Mouse (Mus musculus) liver, embryonic 14.5 days (tissue): ENCODE results near the gene Rapgef6. TPM values are rescaled to one million over a fixed set of nuclear protein-coding genes. Genes with fewer than 3 reads are reported as not detected.

ENCODE experiments used
- ATAC-seq: fragments of 200-750 bp; cut with Nextera tagmentation; 2 replicates; pipeline ENCODE4 v1.8.0; 2017; ENCODE audit warnings: moderate number of reproducible peaks, mild to moderate bottlenecking, moderate library complexity; ENCODE audit not compliant: insufficient read depth
- DNase-seq, 3 experiments: peaks; one replicate each; pipeline ENCODE4 v3.0.0-alpha.2; 2012 to 2013; ENCODE audit warnings: low read depth in 3 of 3, low spot score in 3 of 3
- H3K27ac ChIP-seq: fragments of 300-500 bp; sonication (generic); 2 replicates; pipeline ENCODE4 v1.5.1; 2014; ENCODE audit warnings: moderate library complexity, mild to moderate bottlenecking, control low read depth, inconsistent platforms
- H3K27me3 ChIP-seq: fragments of 300-500 bp; sonication (generic); 2 replicates; pipeline ENCODE4 v1.6.1; 2014; ENCODE audit warnings: mild to moderate bottlenecking, low read length, moderate library complexity; ENCODE audit not compliant: control insufficient read depth, insufficient read depth
- H3K36me3 ChIP-seq: fragments of 300-500 bp; sonication (generic); replicated peaks from 2 replicates; pipeline ENCODE4 v1.6.1; 2014; ENCODE audit warnings: low read depth; ENCODE audit not compliant: control insufficient read depth, insufficient read depth
- H3K4me1 ChIP-seq, 2 experiments: fragments of 200-500 bp in 1 of 2; fragments of 300-500 bp in 1 of 2; sonication (generic) in 1 of 2; replicated peaks; 2 replicates each; pipeline ENCODE4 v1.6.1; 2012 to 2014; ENCODE audit warnings: antibody characterized with exemption in 1 of 2, inconsistent platforms in 1 of 2, low read length in 1 of 2; ENCODE audit not compliant: control insufficient read depth in 2 of 2, insufficient read depth in 2 of 2
- H3K4me2 ChIP-seq: fragments of 300-500 bp; sonication (generic); 2 replicates; pipeline ENCODE4 v1.6.1; 2014; ENCODE audit warnings: low read depth, mild to moderate bottlenecking, control low read depth, moderate library complexity
- H3K4me3 ChIP-seq, 2 experiments: fragments of 200-500 bp in 1 of 2; fragments of 300-500 bp in 1 of 2; sonication (generic) in 1 of 2; 2 replicates each; pipeline ENCODE4 v1.5.1; 2012 to 2014; ENCODE audit warnings: low read depth in 2 of 2, low read length in 2 of 2, mild to moderate bottlenecking in 2 of 2, control low read depth in 1 of 2, inconsistent platforms in 1 of 2, moderate library complexity in 1 of 2; ENCODE audit not compliant: insufficient read depth in 1 of 2
- H3K9ac ChIP-seq: fragments of 300-500 bp; sonication (generic); replicated peaks from 2 replicates; pipeline ENCODE4 v1.6.1; 2014; ENCODE audit warnings: mild to moderate bottlenecking, control low read depth, moderate library complexity
- H3K9me3 ChIP-seq: fragments of 300-500 bp; sonication (generic); 2 replicates; pipeline ENCODE4 v1.6.1; 2016; ENCODE audit warnings: low read length, mixed read lengths; ENCODE audit not compliant: control insufficient read depth
- CTCF ChIP-seq: IDR thresholded peaks from 2 replicates; pipeline ENCODE4 v1.5.1; 2016; ENCODE audit warnings: antibody characterized with exemption, low read depth, control low read depth
- EP300 ChIP-seq: IDR thresholded peaks from 2 replicates; pipeline ENCODE4 v1.6.1; 2016; ENCODE audit warnings: antibody characterized with exemption, low read depth
- WGBS: fragments of 180-500 bp; shearing (Covaris S2); extraction: QIAGEN DNeasy Blood & Tissue Kit; methylation state at CpG from one replicate; pipeline ENCODE4 v1.1.7; 2014; ENCODE audit not compliant: insufficient replicate concordance; 5-methylcytosine and 5-hydroxymethylcytosine counted together
- polyA plus RNA-seq, 2 experiments: library from polyadenylated mRNA; depleted of rRNA in 1 of 2; stranded (reverse) in 1 of 2; unstranded in 1 of 2; fragments of >200 nt; fragmentation: Nextera tagmentation in 1 of 2; extraction: Ambion mirVana in 1 of 2; gene quantifications; 2 replicates each; pipeline versions ENCODE4 v1.2.1 to v1.2.3; 2012 to 2014

The Rapgef6 gene
- polyA plus RNA-seq, 2 experiments: 6.9 to 15.7 TPM

GRCm38 (mm10) chr11:54539031-54539430 is 16.4 kb downstream of the Rapgef6 start:
- WGBS: 60% methylated on average over 2 of the region's 2 CpGs
- DNase-seq (no peak), ATAC-seq (no peak)
- peaks cover 15 to 21% of the 10 kb centered on the region in 2 experiments for H3K4me1 ChIP-seq
- TF ChIP-seq EP300: no peak
- no peak for TF ChIP-seq CTCF
- no peaks in the 10 kb centered on the region for H3K27me3 ChIP-seq
- no peak overlapping the region for H3K27ac ChIP-seq
- no peaks in the 10 kb centered on the region for H3K36me3 ChIP-seq
- H3K9me3 ChIP-seq: no peaks in the 10 kb centered on the region
- H3K4me3 ChIP-seq: no peak overlapping the region
- no peak overlapping the region for H3K4me2 ChIP-seq
- H3K9ac ChIP-seq: no peak overlapping the region

- ATAC-seq (no peak), DNase-seq (no peak)
- no peak overlapping the region for H3K27ac ChIP-seq
- H3K4me3 ChIP-seq: no peak overlapping the region
- TF ChIP-seq CTCF (no peak), EP300 (no peak)
- H3K9ac ChIP-seq: no peak overlapping the region
- H3K4me2 ChIP-seq: no peak overlapping the region
- H3K27me3 ChIP-seq: no peaks in the 10 kb centered on the region
- H3K36me3 ChIP-seq: no peaks in the 10 kb centered on the region
- H3K4me1 ChIP-seq: peaks cover 15 to 21% of the 10 kb centered on the region in 2 experiments
- H3K9me3 ChIP-seq: no peaks in the 10 kb centered on the region
- WGBS: 75% methylated on average over 2 of the region's 2 CpGs
These were observed 16.8 kb downstream of the Rapgef6 start for GRCm38 (mm10) chr11:54539486-54539885.

GRCm38 (mm10) chr11:54540328-54540727 is 17.7 kb downstream of the Rapgef6 start:
- H3K27me3 ChIP-seq: no peaks in the 10 kb centered on the region
- DNase-seq: no peak
- H3K36me3 ChIP-seq: no peaks in the 10 kb centered on the region
- no peak overlapping the region for H3K4me3 ChIP-seq
- no peaks in the 10 kb centered on the region for H3K9me3 ChIP-seq
- no peak overlapping the region for H3K9ac ChIP-seq
- TF ChIP-seq CTCF (no peak), EP300 (no peak)
- H3K27ac ChIP-seq: no peak overlapping the region
- H3K4me2 ChIP-seq: no peak overlapping the region
- no peak for ATAC-seq
- H3K4me1 ChIP-seq: peaks cover 15 to 19% of the 10 kb centered on the region in 2 experiments

GRCm38 (mm10) chr11:54542414-54542813 is 19.8 kb downstream of the Rapgef6 start:
- peak in 2 of 3 experiments; percentile 39 to 45 for DNase-seq
- TF ChIP-seq CTCF (no peak), EP300 (peak; percentile 78)
- Histone ChIP-seq H3K27ac (peak overlapping the region; percentile 27; the same call in 1 of the 2 replicates), H3K4me3 (no peak overlapping the region), H3K4me2 (peak overlapping the region; percentile 33), H3K27me3 (no peaks in the 10 kb centered on the region), H3K9ac (no peak overlapping the region), H3K4me1 (peaks cover 13 to 15% of the 10 kb centered on the region in 2 experiments), H3K36me3 (no peaks in the 10 kb centered on the region), H3K9me3 (no peaks in the 10 kb centered on the region)
- peak; percentile 85 for ATAC-seq

- Histone ChIP-seq H3K4me2 (no peak overlapping the region), H3K4me1 (no peaks in the 10 kb centered on the region), H3K36me3 (no peaks in the 10 kb centered on the region), H3K27me3 (no peaks in the 10 kb centered on the region), H3K9ac (no peak overlapping the region), H3K9me3 (no peaks in the 10 kb centered on the region), H3K27ac (no peak overlapping the region), H3K4me3 (no peak overlapping the region)
- no peak for DNase-seq
- TF ChIP-seq CTCF (no peak), EP300 (no peak)
- ATAC-seq: no peak
- WGBS: 81% methylated on average over 2 of the region's 2 CpGs
These were observed 32.3 kb downstream of the Rapgef6 start for GRCm38 (mm10) chr11:54554970-54555369.
